Mouse (Mus musculus) ES-E14 (cell line): ENCODE measurements at regions not wholly inside any gene's neighbourhood (a gene's known extent, or its start where the extent isn't known, plus 50 kb on each side); places are given as distances from the start of the nearest gene placed in this dataset.

Experiments
- CHD2 ChIP-seq: IDR thresholded peaks from 2 replicates; pipeline ENCODE4 v1.6.1; 2014; ENCODE audit warnings: mild to moderate bottlenecking, low read depth, low read length, inconsistent platforms
- HCFC1 ChIP-seq: IDR thresholded peaks from 2 replicates; pipeline ENCODE4 v1.6.1; 2012; ENCODE audit warnings: low read length, inconsistent platforms, borderline replicate concordance; ENCODE audit not compliant: insufficient read depth
- MAFK ChIP-seq: IDR thresholded peaks from 2 replicates; pipeline ENCODE4 v1.6.1; 2014; ENCODE audit warnings: mild to moderate bottlenecking, low read depth, low read length, inconsistent platforms; ENCODE audit not compliant: insufficient read depth
- ZC3H11A ChIP-seq: IDR thresholded peaks from 2 replicates; pipeline ENCODE4 v1.6.1; 2012; ENCODE audit warnings: low read depth, mild to moderate bottlenecking, inconsistent platforms, low read length, borderline replicate concordance

DNA sequence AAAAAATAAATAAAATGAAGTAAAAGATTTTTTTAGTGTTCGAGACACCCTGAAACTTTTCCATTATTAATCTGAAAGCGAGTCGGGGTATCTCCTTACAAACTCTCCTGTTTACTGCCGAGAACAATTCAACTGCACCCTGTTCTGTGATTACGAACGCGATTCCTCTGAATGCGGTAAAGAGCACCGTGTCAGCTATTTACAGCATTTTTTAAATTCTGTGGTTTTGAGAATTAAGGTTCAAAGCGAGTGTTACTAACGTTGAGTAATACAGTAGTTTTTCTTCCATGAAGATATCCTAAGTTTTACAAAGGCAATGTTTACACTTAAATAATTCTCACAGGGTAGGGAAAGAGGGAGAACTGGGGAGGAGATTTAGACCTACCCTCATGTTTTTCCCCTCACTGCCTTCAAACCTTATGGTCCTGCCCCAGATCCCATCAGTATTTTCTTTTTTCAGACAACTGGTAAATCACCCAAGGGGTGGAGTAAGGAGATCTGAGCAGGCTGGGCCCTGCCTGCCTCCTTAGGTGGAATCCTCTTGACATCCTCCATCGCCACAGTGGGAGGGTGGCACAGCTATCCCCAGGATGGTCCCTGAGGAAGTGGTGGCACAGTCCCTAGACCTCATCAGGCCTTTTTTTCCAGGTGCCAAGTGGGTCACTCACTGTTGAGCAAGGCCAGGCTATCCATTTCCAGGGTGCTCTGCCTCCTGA lies 89.9 kb upstream of the Cited2 start:
- no peak for TF ChIP-seq MAFK
- no peak for TF ChIP-seq CHD2
- no peak for TF ChIP-seq ZC3H11A
- no peak for TF ChIP-seq HCFC1
